Mouse (Mus musculus): Measurements from ENCODE around the gene Zc3hav1.
A peak's percentile ranks its signal among the peaks of the same experiment; 100 is the strongest.

Zc3hav1 gene

GRCm38 (mm10) chr6:38292871-38293646 lies 61.3 kb downstream of the Zc3hav1 start:
- DNase-seq, result no peak

- DNase-seq, result no peak
Observed at GRCm38 (mm10) chr6:38284422-38284821, 70.0 kb downstream of the Zc3hav1 start.

GRCm38 (mm10) chr6:38264466-38264865 lies 89.9 kb downstream of the Zc3hav1 start:
- DNase-seq, result no peak

- peak; percentile 71 for DNase-seq
Observed at GRCm38 (mm10) chr6:38263393-38264159, 90.8 kb downstream of the Zc3hav1 start.

GRCm38 (mm10) chr6:38261877-38262276 lies 92.5 kb downstream of the Zc3hav1 start:
- no peak for DNase-seq

GRCm38 (mm10) chr6:38257506-38257905 lies 96.9 kb downstream of the Zc3hav1 start:
- DNase-seq, result no peak

- no peak for DNase-seq
Observed at GRCm38 (mm10) chr6:38256793-38257192, 97.6 kb downstream of the Zc3hav1 start.

- DNase-seq, result no peak
Observed at GRCm38 (mm10) chr6:38255794-38256193, 98.6 kb downstream of the Zc3hav1 start.
